Mouse (Mus musculus) thymus, adult 2 months (tissue): ENCODE results near the gene Tm9sf3.

Experiments used
- CTCF ChIP-seq: fragments of 200-500 bp; IDR thresholded peaks from 2 replicates; pipeline ENCODE4 v1.5.1; 2012; ENCODE audit warnings: mild to moderate bottlenecking, control low read depth, low read length, moderate library complexity, borderline replicate concordance; ENCODE audit not compliant: control insufficient read depth, poor library complexity, insufficient read depth; ENCODE audit errors: extremely low read depth
- POLR2A ChIP-seq: fragments of 200-500 bp; IDR thresholded peaks from 2 replicates; pipeline ENCODE4 v1.6.1; 2012; ENCODE audit warnings: mild to moderate bottlenecking, low read length, control low read depth, moderate library complexity; ENCODE audit not compliant: control insufficient read depth, poor library complexity, insufficient read depth; ENCODE audit errors: extremely low read depth

DNA sequence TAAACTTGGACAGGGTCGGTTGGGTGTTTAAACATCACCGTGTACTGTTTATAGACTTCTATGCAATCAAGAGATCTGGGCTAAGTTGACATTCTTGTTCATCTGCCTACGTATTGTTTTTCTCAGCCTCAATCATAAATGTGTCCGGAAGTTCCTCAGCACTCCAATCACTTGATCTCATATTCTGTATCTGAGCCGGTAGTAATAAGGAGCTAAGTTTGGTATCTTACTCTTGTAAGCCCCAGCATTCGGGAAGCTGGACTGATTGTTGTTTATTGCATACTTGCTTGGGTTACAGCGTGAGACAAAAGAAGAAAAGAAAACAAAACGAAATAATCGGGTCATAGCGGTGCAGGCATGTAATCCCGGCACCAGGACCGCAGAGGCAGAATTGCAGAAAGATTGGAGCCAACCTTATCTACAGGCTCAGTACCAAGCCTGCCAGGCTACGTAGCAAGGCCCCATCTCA lies 568 bp upstream of the Tm9sf3 start:
- TF ChIP-seq CTCF (no peak), POLR2A (no peak)
